Mouse (Mus musculus) kidney, postnatal 14 days (tissue): ENCODE measurements around the gene Rab11b.
"Not testable (repeated sequence)": the region's sequence is repeated elsewhere in the genome, so short reads cannot be mapped to it uniquely, and the experiment has no call there.

ENCODE experiments used
- DNase-seq: peaks from one replicate; pipeline ENCODE4 v3.0.0; 2022; ENCODE audit warnings: mixed read lengths

Rab11b gene

GRCm38 (mm10) chr17:33766389-33766788, 6.1 kb upstream of the Rab11b start:
- DNase-seq, result no peak

DNA sequence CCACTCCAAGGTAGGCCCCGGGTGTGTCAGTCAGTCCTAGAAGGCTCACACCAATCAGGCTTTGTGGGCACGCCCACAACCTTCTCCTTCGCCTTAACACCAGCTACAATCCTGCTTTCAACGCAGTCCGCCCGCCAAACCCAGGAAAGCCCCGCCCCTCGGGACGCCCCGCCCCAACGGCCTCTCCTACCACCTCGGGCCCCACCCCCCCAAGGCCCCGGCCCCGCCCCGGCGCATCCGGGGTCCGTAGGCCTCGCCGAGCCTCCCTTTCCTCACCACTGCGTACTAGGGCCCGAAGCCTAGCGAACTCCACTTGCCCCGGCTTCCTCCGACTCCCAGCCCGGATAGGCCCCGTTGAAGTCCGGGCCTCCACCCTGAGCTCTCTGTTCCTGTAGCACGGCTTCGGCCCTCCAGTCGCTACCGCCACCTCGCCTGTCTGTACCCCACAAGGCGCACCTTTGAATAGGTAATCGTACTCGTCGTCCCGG, 519 bp downstream of the Rab11b start:
- peak; percentile 97 for DNase-seq

- DNase-seq, result peak; percentile 70
Observed at GRCm38 (mm10) chr17:33757231-33757630, 3.1 kb downstream of the Rab11b start.

DNA sequence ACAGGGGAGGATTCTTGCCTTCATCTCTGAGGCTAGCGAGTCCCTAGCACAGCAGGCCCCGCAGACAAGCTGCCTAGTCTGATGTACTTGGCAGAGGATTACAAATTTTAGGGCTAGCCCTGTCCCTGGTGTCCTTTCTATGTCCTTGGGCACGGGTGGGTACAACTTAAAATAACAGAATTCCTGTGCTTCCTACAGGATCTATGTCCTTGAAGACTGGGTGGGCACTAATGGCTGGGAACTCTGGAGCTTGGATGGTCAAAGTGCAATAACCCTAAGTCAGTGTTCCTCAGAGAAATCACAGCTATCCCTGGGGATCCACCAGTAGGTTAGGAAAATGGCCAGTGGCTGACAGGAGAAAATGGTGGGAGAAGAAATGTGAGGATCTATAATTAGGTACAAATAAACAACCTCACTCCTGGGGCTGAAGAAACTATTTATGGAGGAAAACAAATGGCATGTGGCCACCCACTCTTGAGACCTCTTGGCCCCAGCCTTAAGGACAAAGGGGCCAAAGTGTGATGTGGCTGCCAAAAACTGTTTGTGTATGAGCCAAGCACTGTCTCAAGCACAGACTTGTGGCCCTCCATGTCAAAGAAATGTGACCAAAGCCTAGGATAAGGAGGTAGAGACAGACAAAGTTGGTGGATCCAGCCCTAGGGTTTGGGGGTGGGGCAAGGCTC, 4.1 kb downstream of the Rab11b start:
- DNase-seq, result peak; percentile 48

DNA sequence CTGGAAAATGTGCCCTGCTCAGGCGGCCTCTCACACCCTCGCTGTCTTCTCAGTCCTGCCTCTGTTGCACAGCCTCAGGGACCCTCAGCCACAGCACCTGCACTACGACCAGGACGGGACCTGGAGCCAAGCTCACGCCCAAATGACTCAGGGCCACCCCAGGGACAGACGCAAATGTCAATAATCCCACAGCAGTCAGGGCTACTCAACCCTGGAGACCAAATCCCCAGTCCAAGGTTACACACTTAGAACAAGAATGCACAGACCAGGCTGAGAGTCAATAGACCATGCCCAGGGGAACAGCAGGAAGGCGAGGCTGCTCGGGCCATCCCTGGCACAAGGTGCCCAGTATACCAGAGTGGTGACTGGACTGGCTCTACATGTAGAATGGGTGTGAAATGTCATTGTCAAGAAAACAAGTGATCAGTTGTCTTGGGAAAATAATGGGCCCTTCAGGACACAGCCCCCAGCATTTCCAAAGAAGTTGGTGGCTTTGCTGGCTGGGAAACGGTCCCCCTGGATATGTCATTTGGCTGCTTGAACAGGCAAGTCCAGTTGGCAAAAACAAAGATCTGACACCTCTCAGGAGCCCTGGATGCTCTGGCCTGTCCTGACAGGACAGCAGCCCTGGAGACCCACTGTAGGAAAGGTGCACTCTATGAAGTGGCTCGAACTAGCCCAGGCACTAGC, 4.8 kb downstream of the Rab11b start:
- DNase-seq, result peak; percentile 64

- no peak for DNase-seq
Observed at GRCm38 (mm10) chr17:33754656-33755055, 5.7 kb downstream of the Rab11b start.

- no peak for DNase-seq
Observed at GRCm38 (mm10) chr17:33752297-33752696, 8.0 kb downstream of the Rab11b start.

DNA sequence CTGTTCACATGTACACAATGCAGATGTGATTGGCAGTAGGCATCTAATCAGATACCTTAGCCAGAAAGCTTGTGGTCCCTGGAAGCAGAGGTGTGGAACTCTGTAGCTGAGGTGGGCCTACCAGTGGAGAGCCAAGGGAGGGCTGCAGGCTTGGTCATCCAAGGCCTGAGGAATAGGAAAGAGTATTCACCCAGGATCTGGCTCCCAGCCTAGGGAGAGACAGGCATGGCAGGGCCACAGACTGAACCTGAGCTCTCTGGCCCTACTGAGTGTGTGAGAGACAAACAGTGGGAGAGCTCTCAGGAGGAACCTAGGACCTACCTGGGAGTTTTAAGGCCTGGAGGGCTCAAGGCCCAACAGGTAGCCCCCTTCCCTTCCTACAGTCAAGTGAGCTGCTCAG, 9.1 kb downstream of the Rab11b start:
- DNase-seq, result no peak

- no peak for DNase-seq
Observed at GRCm38 (mm10) chr17:33749451-33749850, 10.9 kb downstream of the Rab11b start.

DNA sequence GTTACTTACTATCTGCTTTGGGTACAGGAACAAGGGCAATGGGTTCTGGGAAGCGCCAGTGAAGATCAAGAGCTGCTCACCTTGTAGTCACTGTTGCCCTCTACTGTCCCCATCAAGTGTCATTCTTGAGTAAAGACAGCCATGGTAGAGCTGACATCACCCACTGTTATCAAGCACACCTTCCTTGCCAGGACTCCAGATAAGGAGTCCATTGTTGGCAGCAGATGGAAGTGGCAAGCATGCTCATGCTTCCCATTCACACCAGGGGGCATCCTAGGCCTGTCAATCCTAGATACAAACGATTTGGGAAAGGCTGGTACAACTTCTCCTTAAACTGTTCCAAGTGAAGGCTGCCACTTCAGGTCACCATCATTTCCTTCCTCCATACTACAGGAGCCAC, 14.3 kb downstream of the Rab11b start:
- DNase-seq, result peak; percentile 41

- no peak for DNase-seq
Observed at GRCm38 (mm10) chr17:33744686-33745384, 15.5 kb downstream of the Rab11b start.

GRCm38 (mm10) chr17:33742420-33742819, 17.9 kb downstream of the Rab11b start:
- DNase-seq, result no peak

DNA sequence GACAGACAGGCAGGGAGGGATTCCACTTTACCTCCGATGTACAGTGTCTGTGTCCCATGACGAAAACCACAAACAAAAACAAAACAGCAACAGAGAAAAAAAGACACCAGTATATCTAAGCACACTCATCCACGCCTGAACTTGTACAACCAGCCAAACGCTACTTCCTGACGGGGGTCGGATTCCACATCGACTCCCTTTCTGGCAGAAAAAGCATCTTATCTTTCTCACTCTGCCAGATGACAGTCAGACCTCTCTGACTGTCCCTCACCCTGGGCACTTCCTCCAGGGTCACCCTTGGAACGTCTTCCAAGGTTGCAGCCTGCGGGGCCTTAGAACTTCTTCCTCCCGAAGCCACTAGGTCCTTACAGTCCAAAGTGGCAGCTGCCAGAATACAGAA, 26.8 kb downstream of the Rab11b start:
- not testable (repeated sequence) for DNase-seq

- not testable (repeated sequence) for DNase-seq
Observed at GRCm38 (mm10) chr17:33732556-33733083, 27.7 kb downstream of the Rab11b start.

- DNase-seq, result peak; percentile 33
Observed at GRCm38 (mm10) chr17:33729215-33729614, 31.1 kb downstream of the Rab11b start.

GRCm38 (mm10) chr17:33728396-33728795, 31.9 kb downstream of the Rab11b start:
- DNase-seq, result no peak

GRCm38 (mm10) chr17:33719736-33720378, 40.5 kb downstream of the Rab11b start:
- DNase-seq, result no peak

DNA sequence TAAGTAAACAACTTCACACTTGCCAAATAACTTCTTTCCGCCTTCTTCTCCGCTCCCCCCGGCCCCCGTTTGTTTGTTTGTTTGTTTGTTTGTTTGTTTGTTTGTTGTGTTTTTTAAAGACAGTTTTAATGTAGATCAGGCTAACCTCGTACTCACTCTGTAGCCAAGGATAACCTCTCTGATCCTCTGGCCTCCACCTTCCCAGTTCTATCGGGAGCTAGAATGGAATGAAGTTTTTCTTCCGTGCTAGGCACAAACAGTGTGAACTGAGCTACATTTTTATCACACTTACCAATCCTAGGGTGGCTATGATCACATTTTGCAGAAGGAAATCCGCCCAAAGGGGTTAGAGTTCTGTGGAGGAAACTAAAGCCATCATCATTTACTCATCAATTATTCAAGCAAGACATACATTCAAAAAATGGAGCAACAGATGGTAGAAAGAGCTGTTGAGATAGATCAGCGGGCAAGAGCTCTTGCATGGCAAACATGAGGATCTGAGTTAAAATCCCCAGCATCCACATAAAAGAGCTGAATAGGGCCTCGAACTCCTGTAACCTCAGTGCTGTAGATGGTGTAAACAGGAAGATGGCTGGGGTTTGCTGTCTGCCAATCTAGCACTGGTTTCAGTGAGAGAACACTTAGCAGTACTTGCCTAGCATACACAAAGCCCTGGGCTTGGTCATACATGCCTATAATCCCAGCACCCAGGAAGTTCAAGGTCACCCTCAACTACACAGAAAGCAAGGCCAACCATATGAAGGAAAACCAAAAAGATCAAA, 41.2 kb downstream of the Rab11b start:
- no peak for DNase-seq

DNA sequence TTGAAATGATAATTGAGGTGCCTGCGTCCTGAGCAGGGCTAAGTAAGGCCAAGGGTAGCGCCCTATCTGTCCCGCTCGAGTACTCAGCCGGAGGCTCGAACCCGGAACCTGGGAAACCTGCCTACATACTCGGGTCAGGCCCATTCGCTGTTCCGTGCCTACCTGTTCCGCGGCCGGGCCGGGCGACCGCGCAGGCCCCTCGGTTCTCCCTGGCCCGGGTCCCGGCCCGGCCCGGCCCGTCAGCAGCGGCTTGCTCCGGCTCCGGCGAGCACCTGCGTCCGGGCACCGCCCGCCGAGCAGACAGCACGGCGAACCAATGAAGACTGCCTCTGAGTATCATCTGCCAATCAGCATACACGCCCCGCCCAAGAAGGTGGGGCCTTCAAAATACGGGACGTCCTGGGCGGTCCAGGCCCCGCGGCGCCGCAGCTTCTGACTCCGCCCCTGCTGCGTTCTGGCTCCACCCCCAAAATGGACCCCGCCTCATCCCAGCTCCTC, 41.9 kb downstream of the Rab11b start, which contains the start of gene March2:
TSS of gene March2 (minus strand) at position 287 of the 498 bp plus-strand sequence.
- DNase-seq, result peak; percentile 99

GRCm38 (mm10) chr17:33717982-33718381, 42.3 kb downstream of the Rab11b start:
- no peak for DNase-seq

GRCm38 (mm10) chr17:33717246-33717645, 43.1 kb downstream of the Rab11b start:
- no peak for DNase-seq

- DNase-seq, result no peak
Observed at GRCm38 (mm10) chr17:33714779-33715178, 45.6 kb downstream of the Rab11b start.
